Mouse (Mus musculus) frontal cortex, postnatal 10 days (tissue): Measurements from ENCODE around the gene Casz1.

Experiments
- DNase-seq, 2 experiments: peaks; one replicate each; pipeline ENCODE4 v3.0.0; 2022; ENCODE audit warnings: low spot score in 2 of 2, mixed read lengths in 1 of 2

Gene Casz1

DNA sequence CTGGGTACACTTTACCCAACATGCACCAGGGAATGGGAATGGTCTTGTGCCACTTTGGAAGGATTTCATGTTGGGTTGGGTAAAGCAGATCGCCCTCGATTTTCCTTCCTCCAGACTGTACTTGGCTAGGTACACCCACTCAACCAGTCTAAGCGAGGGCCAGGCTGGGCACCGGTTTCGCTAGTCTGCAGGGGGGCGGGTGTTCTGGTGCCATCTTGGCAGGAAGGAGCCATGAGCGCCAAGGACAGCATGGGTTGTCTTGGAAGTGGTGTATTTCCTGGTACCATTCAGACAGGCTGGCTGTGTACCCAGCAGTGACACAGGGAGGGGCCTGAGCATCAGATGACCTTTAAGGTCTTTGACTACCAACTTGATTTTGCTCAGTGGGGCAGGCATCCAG lies 101.1 kb downstream of the Casz1 start:
- DNase-seq: no peak

DNA sequence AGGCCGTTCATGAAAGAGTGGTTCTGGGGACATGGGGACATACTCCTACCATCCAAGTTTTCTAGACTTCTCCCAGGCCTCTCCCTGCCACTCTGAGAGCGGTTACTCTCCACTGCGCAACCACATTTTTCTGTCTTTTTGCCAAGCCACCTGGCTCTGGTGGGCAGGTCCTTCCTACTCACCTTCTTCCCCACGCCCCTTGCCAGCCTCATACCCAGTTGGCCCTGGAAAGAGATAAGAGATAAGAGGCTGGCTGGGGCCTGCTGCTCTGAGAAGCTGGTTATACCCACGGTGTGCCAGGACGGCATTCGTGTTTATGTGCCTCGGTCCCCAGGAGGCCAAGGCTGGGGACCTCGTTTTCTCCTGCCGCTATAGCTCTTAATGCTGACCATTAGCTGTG lies 102.6 kb downstream of the Casz1 start:
- DNase-seq: no peak

DNA sequence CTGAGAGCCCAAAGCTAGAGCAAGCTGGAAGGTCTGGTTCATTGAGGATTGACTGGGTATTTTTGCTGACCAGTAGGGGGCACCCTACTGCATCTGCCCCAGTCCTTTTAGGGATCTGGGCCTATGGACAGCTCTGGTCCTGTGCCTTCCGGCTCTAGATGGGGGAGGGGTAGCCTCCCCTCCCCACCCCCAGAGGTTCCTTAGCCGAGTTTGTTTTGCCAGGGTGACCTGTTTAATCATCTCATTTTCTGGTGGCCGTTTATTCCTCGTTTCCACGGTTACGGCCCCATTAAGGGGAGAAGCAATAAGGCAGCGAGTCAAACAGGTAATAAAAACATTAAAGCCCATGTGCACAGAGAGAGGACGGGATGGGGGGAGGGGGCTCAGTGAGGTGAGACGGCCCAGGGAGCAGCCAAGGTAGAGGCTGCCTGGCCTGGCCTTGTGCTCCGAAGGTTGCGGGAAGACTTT lies 104.0 kb downstream of the Casz1 start:
- DNase-seq: no peak

DNA sequence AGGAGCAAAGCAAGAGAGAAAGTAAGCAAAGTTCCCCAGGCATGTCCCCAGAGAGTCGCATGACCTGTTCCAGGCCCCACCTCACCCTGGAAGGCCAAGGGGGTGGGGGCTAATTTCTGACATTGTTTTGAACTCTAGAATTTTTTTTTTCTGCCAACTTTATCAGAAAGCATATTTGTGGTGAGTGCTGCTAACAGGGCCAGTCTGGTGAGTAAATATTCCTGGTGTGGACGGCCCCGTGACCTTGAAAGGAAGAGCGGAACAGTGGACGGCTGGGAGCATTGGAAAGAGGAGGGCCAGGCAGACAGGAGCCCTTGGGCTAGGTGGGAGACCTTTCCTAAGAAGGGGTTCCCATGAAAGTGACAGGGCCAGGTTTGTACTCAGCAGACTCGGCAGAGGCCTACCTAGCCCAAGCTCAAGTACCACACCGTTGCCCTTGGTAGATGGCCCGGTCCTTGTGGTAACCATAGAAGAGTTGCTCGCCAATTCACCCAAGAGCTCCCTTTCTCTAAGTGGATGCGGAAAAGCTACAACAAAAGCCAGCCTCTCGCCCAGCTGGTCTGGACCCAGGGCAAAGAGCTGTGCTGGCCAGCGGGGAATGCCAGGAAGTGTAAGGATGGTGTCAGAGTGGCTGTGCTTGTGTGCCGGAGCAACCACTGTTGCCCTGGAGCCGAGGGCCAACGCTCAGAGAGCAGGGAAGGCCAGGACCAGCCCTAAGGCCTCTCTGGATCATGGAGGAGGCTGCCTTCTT lies 104.7 kb downstream of the Casz1 start:
- no peak for DNase-seq

DNA sequence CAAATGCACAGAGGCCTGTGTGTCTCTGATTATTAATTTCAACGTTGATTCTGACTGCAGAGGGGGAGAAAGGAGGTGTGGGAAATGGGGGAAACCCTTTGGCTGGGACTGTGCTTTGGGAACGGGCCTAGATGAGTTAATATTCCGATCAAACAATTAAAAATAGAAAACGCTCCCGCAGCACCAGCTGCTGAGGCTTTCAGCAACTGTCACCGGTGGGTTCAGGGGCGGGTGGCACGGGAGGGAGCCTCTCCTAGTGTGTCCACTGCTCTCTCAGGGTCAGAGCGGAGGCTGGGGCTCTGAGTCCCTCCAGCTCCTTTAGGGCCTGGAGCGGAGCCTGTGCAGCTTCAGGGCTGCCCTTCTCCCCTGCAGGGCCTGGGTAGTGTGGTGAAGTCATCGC lies 105.3 kb downstream of the Casz1 start:
- no peak for DNase-seq

DNA sequence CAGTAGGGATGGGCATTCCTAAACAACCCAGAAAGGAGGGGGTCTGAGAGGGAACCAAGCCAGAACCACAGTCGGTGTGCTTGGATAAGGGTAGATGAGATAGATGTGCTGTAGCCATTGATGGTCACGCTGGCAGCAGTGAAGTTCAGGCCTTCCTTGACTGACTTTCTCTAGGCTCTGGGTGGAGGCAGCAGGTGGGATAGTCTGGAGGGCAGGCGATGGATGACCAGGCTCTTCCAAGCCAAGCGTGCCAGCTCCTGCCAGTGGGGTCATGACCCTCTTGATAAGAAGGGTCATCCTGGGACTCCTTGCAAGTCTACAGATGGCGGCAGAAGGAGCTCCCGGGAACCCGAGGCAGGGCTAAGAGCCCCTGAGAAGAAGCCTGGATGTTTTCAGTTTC lies 107.9 kb downstream of the Casz1 start:
- no peak for DNase-seq

DNA sequence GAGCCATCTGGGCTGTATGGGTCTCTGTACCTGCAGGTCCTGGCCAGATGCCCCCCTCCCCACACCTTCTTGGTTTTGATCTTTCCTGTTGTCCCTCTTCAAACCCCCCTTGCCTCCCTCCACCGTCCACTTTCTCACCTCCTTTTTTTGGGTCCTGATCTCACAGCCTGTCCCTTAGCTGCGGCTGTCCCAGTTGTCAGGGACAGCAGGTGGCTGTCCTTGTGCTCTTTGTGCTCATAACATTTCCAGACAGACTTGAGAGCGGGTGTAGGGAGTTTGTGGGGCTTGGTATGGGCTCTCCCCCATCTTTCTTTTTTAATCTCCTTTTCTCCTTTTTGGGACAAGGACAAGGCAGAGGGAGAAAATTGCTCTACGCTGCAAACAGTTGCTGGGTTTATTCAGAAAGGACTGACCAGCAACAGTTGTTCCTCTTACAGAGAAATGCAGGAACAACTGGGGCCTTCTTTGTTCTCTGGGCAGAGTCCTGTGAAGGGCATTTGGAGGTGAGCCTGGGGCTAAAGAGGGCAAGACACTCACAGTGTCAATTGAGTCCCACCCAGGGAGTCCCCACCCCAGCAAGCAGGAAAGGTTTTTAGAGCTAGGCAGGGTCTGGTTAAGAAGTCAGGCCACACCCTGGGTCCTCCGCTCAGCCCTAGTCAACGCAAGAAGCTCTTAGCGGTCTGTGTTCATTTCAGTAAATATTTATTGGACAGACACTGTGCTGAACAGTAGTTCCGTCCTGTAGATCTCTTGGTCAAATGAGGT lies 108.8 kb downstream of the Casz1 start:
- no peak for DNase-seq

DNA sequence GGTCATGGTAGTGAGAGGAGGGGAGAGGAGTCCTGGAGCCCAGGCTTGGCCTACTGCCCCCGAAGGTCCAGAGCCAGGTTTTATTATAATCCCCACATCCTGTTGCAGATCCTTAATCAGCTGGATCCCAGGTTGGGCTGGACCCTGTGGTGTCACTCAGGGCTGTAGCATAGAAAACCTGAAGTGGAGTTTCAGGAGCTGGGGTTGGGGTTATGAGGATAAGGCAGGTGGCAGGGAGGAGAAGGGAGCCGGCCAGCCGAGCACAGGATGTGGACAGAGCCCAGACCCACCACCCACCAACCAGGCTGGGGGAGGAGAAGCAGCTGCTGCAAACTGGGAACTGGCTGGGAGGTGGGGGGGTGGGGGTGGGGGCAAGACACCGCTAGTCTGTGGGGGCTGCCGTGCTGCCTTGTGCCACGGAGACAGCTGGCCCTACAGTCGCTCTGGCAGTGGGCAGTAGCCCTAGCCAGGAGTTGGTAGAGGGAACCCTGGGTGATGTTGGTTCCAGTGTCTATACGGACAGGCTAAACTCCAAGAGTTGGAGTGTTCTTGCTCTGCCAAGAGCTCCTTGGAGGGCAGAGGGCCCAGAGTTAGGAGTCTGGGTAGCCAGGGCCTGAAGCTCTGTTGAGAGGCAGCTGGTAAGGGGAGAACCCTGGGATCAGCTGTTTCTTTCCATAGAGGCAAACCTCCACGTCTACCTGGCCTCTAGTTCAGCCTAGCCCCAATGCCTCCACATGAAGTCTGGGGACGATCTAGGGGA lies 110.8 kb downstream of the Casz1 start:
- peak in 1 of 2 experiments; percentile 28 for DNase-seq

DNA sequence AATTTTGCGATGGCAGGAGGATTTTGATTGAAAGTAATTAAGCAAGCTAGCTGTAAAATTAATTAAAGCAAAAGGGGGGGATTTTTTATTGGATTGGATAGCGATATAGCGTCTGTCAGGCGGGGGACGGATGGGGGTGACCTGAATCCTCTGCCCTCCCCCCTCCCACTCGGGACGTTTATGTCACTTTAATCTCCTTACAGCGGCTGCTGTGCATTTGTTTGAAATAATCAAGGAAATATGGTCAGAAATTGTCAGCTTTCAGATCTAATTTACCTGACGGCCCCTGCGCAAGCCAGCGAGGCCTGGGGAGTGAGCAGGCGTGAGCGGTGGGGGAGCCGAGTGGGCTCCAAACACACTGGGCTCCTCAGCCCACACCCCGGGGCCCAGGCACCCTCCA lies 111.6 kb downstream of the Casz1 start:
- DNase-seq: no peak

DNA sequence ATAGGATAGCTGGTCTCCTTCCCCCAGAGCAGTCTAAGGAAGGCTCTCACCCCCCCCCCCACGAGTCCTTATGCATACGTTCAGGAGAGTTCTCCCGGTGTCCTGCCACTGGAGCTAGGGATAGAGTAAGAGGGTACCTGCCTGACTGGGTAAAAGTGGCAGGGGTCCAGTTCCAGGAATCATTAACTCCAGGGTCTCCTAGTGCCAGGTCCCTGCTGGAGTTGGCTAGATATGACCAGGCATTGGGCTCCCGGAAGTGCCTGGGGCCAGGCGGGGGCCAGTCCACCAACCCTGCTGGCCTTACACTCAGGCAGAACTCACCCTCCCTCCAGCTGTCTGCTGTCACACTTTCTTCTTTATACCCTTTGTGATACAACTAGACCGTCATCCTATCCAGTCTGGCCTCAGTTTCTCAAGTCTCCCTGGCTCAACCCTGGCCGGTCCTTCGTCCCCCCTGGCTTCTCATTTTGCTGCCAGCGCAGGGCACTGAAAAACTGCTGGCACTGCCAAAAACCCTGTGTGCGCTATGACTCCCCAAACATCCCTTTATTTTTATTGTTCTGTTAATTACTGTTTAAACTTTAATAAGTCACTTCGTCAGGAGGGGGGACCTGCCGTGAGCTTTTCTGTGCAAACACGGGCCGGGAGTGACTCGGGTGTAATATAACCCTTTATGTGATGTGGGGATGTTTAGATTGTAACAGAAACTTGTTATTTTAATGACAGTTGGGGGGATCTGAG lies 114.6 kb downstream of the Casz1 start:
- no peak for DNase-seq

DNA sequence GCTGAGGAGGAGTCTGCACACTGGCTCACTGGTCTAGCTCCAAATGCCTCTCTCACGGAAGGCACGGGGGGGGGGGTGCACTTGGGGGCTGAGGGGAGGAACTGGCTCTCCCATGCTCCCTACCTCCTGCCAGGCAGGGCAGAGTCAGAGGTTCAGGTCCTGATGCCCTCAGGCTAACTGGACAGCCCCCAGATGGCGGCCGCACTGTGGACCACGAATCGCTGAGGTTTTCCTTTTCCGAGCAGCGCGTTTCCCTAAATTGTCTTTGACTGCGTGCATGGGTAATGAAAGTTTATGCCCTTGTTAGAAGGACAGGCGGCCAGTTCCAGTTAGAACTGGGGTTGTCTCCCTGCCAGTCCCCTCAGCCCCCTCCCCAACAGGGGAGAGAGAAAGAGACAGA lies 116.4 kb downstream of the Casz1 start:
- no peak for DNase-seq

DNA sequence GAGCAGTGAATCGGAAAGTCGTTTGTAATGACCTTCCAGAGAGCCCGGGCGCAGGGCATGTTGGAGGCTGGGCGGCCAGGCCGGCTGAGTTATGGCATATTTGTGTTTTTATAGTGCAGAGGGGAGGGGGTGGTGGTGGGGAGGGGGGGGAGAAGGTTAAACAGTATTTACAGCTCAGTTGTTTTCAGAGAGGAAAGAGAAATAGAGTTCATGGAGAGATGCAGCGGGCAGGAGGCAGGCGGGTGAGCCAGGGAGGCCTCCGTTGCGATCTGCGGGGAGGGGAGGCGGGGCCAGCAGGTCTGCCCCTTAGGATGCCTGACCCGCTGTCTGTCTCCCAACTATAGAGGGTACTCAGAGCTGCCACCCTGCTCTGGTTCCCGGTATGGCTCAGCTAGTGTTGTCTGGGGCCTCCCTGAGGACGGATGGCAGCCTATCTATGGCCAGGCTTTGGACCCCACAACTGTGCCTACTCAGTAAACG lies 118.0 kb downstream of the Casz1 start:
- no peak for DNase-seq

DNA sequence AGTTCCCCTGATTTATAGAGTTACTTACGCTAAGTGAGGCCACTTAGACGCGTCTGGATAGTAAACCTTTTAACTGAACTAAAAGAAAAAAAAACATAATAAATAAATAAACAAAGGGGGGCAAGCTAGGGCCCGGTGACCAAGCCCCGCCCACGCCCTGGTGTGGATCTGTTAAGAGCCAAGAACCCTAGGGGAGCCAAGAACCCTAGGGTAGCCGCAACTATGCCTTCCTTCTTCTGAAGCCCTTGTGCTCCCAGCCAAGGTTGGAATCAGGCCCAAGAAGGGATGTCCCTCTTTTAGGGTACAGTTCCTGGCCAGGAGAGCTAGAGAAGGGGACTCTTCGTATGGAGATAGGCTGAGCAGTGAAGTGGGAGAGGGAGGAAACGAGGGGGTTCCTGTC lies 119.2 kb downstream of the Casz1 start:
- DNase-seq: no peak

DNA sequence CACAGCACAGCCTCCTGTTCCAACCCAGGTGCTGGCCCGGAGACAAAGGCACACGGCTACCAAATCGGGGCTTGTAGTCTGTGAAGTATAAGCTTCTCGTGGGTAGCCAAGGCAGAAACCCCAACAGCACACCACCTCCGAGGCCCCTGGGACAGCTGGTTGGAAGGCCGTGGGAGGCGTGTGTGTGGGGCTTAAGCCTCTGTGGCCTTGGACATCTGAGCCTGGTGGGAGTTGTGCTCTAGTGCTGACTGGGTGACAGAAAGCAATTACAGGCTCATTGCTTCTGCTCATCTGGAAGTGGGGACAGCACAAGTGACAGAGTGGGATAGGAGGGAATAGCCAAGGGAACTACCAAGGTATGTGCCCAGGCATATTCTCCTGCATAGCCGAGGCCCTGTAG lies 119.7 kb downstream of the Casz1 start:
- no peak for DNase-seq

DNA sequence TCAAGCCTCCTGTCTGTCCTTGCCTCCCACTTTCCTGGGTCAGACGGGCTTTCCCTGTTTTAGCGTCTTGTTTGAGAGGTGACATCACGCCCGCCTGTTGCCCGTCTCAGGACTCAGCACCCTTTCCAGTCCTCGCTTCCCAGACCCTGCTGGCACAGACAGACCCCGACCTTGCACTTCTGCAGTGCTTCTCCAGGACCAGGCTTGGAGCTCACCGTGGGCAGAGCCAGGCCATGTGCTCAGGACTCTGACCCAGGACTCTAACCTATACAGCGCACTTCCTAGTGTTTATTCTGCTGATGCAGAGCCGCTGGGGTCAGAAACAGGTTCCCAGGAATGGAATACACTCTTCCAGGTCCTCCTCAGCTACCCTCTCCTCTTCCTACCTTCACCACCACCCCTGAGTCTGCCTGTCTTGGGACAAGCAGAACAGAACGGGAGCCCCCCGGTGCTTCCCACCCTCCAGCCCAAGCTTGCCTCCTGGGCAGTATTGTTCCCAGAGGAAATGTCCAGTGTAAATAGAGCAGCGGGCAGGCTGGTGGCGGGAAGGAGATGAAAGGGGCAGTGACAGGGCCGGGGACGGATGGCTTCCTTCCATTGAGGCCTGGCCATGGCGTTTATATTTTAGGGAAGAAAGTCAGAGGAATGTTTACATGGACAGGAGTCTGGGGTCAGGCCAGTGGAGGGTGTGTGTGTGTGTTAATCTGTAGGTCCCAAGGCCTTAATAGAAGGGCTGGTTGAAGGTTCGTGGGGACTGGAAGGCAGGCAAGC lies 121.5 kb downstream of the Casz1 start:
- no peak for DNase-seq

DNA sequence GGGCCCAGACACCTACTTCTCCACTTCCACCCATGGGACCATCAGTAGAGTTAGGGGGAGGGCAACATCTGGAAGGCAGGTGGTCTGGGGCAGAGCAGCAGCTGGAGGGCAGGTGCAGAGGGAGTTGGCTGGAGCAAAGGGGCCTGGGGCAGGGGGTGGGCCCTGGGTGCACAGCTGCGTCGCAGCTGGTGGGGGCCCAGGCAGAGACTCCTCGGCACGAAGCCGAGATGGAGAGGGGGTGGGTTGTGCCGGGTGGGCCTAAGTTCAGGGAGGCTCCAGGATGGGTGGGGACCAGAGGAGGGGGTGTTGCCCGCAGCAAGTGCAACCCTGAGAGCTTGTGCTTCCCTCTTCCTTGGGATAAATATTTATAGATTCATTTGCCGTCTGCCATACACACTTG lies 122.2 kb downstream of the Casz1 start:
- DNase-seq: no peak

DNA sequence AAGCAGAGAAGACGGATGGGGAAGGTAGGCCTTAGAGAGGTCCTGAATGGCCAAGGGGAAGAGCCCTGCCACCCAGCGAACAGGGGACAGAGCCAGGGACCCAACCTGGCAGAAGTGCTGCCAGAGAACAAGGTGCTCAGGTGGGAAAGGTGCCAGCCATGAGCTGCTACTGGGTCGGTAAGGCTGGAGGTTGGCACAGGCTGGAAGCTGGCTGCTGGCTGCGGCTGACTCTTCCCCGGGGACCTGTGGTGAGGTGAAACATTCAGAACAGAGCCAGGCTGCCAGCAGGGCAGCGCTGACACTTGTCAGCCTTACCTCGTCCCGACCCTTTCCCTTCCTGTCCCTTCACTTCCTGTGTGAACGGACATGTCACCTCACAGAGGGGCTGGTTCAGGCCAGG lies 124.1 kb downstream of the Casz1 start:
- DNase-seq: no peak

DNA sequence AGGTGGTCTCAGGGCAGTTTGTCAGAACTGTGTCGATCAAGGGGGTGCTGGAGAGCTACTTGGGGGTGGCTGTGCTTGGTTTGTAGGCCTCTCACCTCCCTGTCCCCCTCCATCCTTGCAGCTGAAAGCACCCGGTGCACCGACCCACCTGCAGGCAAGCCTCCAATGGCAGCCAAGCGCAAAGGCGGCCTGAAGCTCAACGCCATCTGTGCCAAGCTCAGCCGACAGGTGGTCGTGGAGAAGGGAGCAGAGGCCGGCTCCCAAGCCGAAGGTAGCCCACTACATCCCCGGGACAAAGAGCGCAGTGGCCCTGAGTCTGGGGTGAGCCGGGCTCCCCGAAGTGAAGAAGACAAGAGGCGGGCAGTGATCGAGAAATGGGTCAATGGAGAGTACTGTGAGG lies 124.6 kb downstream of the Casz1 start:
- no peak for DNase-seq

DNA sequence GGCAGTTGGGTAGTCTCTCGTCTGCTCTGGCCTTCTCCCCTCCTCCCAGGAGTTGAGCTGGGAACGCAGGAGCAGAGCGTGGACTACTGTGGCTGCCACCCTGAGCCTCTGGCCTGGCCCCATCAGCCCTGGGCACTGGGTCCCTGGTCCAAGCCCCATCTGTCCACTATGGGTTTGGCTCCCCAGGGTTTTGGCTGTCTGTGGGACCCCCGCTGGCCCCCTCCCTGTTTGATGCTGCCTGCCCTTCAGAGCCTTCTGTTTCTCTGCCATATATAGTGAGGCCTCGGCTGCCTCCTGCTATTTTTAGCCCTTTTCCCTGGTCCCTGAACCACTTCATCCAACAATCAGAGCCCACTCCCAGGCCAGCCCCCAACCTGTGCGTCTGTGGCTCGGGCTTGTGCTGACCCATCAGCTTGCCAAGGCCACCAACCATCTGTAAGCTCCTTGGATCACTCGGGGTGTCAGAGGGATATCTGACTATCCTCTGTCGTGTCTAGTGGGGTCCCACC lies 126.5 kb downstream of the Casz1 start:
- no peak for DNase-seq

DNA sequence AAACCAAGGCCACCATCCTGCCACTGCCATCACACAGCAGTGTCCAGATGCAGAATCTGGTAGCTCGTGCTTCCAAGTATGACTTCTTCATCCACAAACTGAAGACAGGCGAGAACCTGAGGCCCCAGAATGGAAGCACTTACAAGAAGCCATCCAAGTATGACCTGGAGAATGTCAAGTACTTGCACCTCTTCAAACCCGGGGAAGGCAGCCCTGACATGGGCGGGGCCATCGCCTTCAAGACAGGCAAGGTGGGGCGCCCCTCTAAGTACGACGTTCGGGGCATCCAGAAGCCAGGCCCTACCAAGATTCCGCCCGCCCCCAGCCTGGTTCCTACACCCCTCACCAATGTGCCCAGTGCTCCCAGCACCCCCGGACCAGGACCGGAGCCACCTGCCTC lies 128.9 kb downstream of the Casz1 start:
- DNase-seq: no peak

DNA sequence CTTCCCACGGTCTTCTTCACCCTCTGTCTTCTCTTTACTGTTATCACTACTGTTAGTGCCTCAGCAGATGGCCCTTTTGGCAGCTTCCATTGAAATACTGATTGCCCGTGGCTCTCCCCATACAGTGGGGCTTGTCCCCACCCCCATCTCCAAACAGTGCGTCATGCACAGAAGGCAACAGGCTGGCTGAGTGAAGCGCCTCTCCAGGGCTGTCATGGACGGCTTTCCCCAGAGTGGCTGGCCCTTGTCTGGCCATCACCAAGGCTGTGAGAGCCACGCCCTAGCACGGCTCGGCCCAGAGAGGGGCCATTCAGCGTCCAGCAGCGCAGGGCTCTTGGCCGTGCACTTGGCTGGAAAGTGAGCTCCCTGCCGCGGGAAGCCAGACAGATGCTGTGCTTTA lies 131.0 kb downstream of the Casz1 start:
- no peak for DNase-seq
